Mouse (Mus musculus): Measurements from ENCODE around the gene Ints14. TPM values are rescaled to one million over a fixed set of nuclear protein-coding genes. Genes with fewer than 3 reads are reported as not detected.

Ints14 gene
- total and polyA plus RNA-seq, 3 experiments, result 30.1 to 58.2 (median 52.9) TPM

GRCm38 (mm10) chr9:65010632-65011031 is 49.9 kb downstream of the Ints14 start:
- no peaks in the 10 kb centered on the region for H3K27me3 ChIP-seq (replicated peaks)
- H3K9ac ChIP-seq (ENCODE audit: insufficient read depth, low read depth), result no peak overlapping the region
- H3K4me3 ChIP-seq (replicated peaks in 1 of 3; ENCODE audit: low read depth in 2 of 3, low read length in 2 of 3, poor library complexity in 1 of 3), result no peak overlapping the region
- H3K4me1 ChIP-seq (ENCODE audit: control insufficient read depth in 1 of 2, insufficient read depth in 2 of 2), result peaks cover 6 to 24% of the 10 kb centered on the region in 2 experiments
- no peaks in the 10 kb centered on the region for H3K9me3 ChIP-seq (replicated peaks; ENCODE audit: low read length)
- 0 out of 2 replicates have a peak overlapping the region, but pooled peaks have one; percentile 46 for H3K27ac ChIP-seq (ENCODE audit: insufficient read depth, low read depth)
- H3K36me3 ChIP-seq (replicated peaks in 1 of 2; ENCODE audit: control insufficient read depth in 1 of 2, insufficient read depth in 1 of 2, low read length in 1 of 2), result peaks cover 8 to 32% of the 10 kb centered on the region in 2 experiments
- DNase-seq (ENCODE audit: extremely low read depth), result peak; percentile 95
- H3K79me2 ChIP-seq (replicated peaks; ENCODE audit: control insufficient read depth, extremely low read depth, insufficient read depth, poor library complexity, severe bottlenecking), result peaks cover 7% of the 10 kb centered on the region
- dilution Hi-C loops (cut with MboI; ENCODE audit: extremely low pct_ligation_motif_present, extremely low pct_unique_long_range_greater_than_20kb, low sequenced_read_pairs) (no loop called here), in situ Hi-C loops (cut with MboI; ENCODE audit: low pct_ligation_motif_present, low pct_unique_long_range_greater_than_20kb, low sequenced_read_pairs) (no loop called here)
- peak overlapping the region; percentile 51 for H3K4me2 ChIP-seq (ENCODE audit: insufficient read depth, low read depth, poor library complexity, severe bottlenecking)
- no peak for TF ChIP-seq ZMIZ1 (IDR thresholded peaks at IDR 0.05; ENCODE audit: low read depth, low read length)
- TF ChIP-seq NRF1 (IDR thresholded peaks at IDR 0.05; ENCODE audit: low read depth, low read length), result 0 out of 2 replicates have a peak, but pooled peaks have one; percentile 35
- peak; percentile 97 for TF ChIP-seq JUND (conservative IDR thresholded peaks at IDR 0.05; ENCODE audit: low read depth, low read length)
- TF ChIP-seq GABPA (IDR thresholded peaks at IDR 0.05; ENCODE audit: insufficient replicate concordance, low read depth, low read length), result no peak
- peak; percentile 83; the same call in 1 of the 2 replicates for TF ChIP-seq RCOR1 (conservative IDR thresholded peaks at IDR 0.05; ENCODE audit: low read depth, low read length)
- TF ChIP-seq MAX (IDR thresholded peaks at IDR 0.05; ENCODE audit: low read length), result peak; percentile 64; the same call in 1 of the 2 replicates
- peak; percentile 90 for TF ChIP-seq EP300 (IDR thresholded peaks at IDR 0.05; ENCODE audit: low read length)
- 0 out of 2 replicates have a peak, but pooled peaks have one; percentile 49 for TF ChIP-seq TBP (conservative IDR thresholded peaks at IDR 0.05; ENCODE audit: low read depth, low read length)
- 0 out of 2 replicates have a peak, but pooled peaks have one; percentile 32 for TF ChIP-seq NELFE (IDR thresholded peaks at IDR 0.05; ENCODE audit: low read depth, low read length)
- no peak for TF ChIP-seq USF2 (conservative IDR thresholded peaks at IDR 0.05; ENCODE audit: low read depth, low read length)
- no peak for TF ChIP-seq ZC3H11A (IDR thresholded peaks at IDR 0.05; ENCODE audit: low read depth, low read length)
- TF ChIP-seq POLR2AphosphoS2 (IDR thresholded peaks at IDR 0.05; ENCODE audit: low read depth, low read length), result no peak
- TF ChIP-seq MXI1 (IDR thresholded peaks at IDR 0.05; ENCODE audit: low read depth, low read length), result peak; percentile 41; the same call in 1 of the 2 replicates
- TF ChIP-seq JUN (IDR thresholded peaks at IDR 0.05; ENCODE audit: insufficient read depth, low read depth, low read length), result peak; percentile 97
- TF ChIP-seq PAX5 (IDR thresholded peaks at IDR 0.05; ENCODE audit: low read length), result no peak
- TF ChIP-seq CHD2 (IDR thresholded peaks at IDR 0.05; ENCODE audit: low read length), result peak; percentile 25; the same call in 1 of the 2 replicates
- no peak for TF ChIP-seq USF1 (IDR thresholded peaks at IDR 0.05; ENCODE audit: low read depth, low read length)
- TF ChIP-seq SIN3A (IDR thresholded peaks at IDR 0.05; ENCODE audit: low read length), result peak; percentile 77
- TF ChIP-seq RAD21 (IDR thresholded peaks at IDR 0.05; ENCODE audit: low read depth, low read length), result no peak; the same call in 1 of the 2 replicates
- 0 out of 2 replicates have a peak, but pooled peaks have one; percentile 30 for TF ChIP-seq BHLHE40 (IDR thresholded peaks at IDR 0.05; ENCODE audit: low read depth, low read length)
- TF ChIP-seq UBTF (IDR thresholded peaks at IDR 0.05; ENCODE audit: low read depth, low read length), result no peak
- peak; percentile 57; the same call in 1 of the 2 replicates for TF ChIP-seq TCF12 (IDR thresholded peaks at IDR 0.05; ENCODE audit: low read depth, low read length)
- TF ChIP-seq MAZ (IDR thresholded peaks at IDR 0.05; ENCODE audit: low read depth, low read length), result peak; percentile 69
- TF ChIP-seq MAFK (IDR thresholded peaks at IDR 0.05; ENCODE audit: insufficient replicate concordance, low read length), result no peak; the same call in 1 of the 2 replicates
- no peak for TF ChIP-seq E2F4 (IDR thresholded peaks at IDR 0.05; ENCODE audit: insufficient replicate concordance, low read depth, low read length)
- no peak for TF ChIP-seq ZNF384 (IDR thresholded peaks at IDR 0.05; ENCODE audit: low read depth, low read length)
- TF ChIP-seq MEF2A (IDR thresholded peaks at IDR 0.05; ENCODE audit: borderline replicate concordance, low read depth, low read length), result peak; percentile 75; the same call in 1 of the 2 replicates
- TF ChIP-seq POLR2A (IDR thresholded peaks at IDR 0.05; ENCODE audit: low read depth, low read length), result no peak; the same call in 1 of the 2 replicates
- TF ChIP-seq ZKSCAN1 (IDR thresholded peaks at IDR 0.05; ENCODE audit: borderline replicate concordance, low read depth, low read length), result no peak
- peak; percentile 77 for TF ChIP-seq ETS1 (conservative IDR thresholded peaks at IDR 0.05; ENCODE audit: low read depth, low read length)
- no peak for TF ChIP-seq CTCF (conservative IDR thresholded peaks at IDR 0.05 in 1 of 2, IDR thresholded peaks at IDR 0.05 in 1 of 2; ENCODE audit: low read depth in 2 of 2, low read length in 2 of 2)
- TF ChIP-seq ELF1 (IDR thresholded peaks at IDR 0.05; ENCODE audit: low read depth, low read length), result peak; percentile 52
- peak; percentile 64; the same call in 1 of the 2 replicates for TF ChIP-seq MYC (IDR thresholded peaks at IDR 0.05; ENCODE audit: low read depth, low read length)
- TF ChIP-seq KAT2A (IDR thresholded peaks at IDR 0.05; ENCODE audit: insufficient replicate concordance, low read length), result 0 out of 2 replicates have a peak, but pooled peaks have one; percentile 28
- peak; percentile 85 for TF ChIP-seq IRF4 (IDR thresholded peaks at IDR 0.05; ENCODE audit: low read depth, low read length)
- no peak for TF ChIP-seq SMC3 (IDR thresholded peaks at IDR 0.05; ENCODE audit: low read depth, low read length)
- TF ChIP-seq CHD1 (IDR thresholded peaks at IDR 0.05; ENCODE audit: low read depth, low read length), result 0 out of 2 replicates have a peak, but pooled peaks have one; percentile 38
- peak; percentile 56 for TF ChIP-seq HCFC1 (IDR thresholded peaks at IDR 0.05; ENCODE audit: low read depth, low read length)

Data from CH12.LX (cell line).